Mouse (Mus musculus): ENCODE measurements at regions not wholly inside any gene's neighbourhood (a gene's known extent, or its start where the extent isn't known, plus 50 kb on each side); places are given as distances from the start of the nearest gene placed in this dataset.

GRCm38 (mm10) chr3:6887936-6888335 is 267.7 kb upstream of the 1700008P02Rik start:
- ATAC-seq (ENCODE audit: low read depth): no peak
- H3K36me3 ChIP-seq (ENCODE audit: control insufficient read depth, insufficient read depth, low read length): no peaks in the 10 kb centered on the region
- no peak overlapping the region for H3K27ac ChIP-seq (ENCODE audit: low read length)
- H3K9me3 ChIP-seq (ENCODE audit: control insufficient read depth, low read length): no peaks in the 10 kb centered on the region
- H3K4me3 ChIP-seq (ENCODE audit: low read length): no peak overlapping the region
- no peaks in the 10 kb centered on the region for H3K27me3 ChIP-seq (ENCODE audit: control insufficient read depth, insufficient read depth, low read depth, low read length)
- WGBS: 49% methylated on average over 1 of the region's 1 CpGs
- no peak overlapping the region for H3K4me2 ChIP-seq (ENCODE audit: low read depth, low read length)
- no peaks in the 10 kb centered on the region for H3K4me1 ChIP-seq (replicated peaks; ENCODE audit: control insufficient read depth, insufficient read depth, low read length)
- H3K9ac ChIP-seq (ENCODE audit: low read length): no peak overlapping the region

DNA sequence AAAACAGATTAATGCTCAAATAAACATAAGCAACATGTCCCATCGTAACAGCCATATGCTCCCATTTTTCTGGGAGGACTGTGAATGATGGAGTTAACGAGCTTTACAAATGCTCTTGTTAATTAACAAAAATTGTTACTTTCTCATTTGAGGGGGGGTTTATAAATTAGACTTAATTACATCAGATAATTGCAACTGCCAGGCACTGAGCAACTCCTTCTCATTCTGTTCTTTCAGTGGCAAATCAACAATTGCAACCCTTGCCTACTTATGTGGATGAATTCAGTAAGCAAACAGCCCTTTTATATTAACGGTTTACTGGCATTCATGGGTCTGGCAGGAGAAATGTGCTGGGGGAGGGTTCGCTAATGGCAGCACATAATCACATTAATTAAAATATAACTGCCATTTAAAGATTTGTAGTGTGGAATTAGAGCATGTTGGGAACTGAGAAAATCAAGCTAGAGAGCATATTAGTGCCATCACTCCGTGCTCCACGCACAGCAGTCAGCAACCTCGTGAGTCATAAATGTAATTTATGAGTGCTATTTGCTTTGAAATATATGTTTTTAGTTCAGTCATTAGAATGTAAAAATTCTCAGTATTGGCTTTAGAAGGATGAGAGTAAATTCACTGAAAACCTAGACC is 266.9 kb upstream of the 1700008P02Rik start:
- 74% methylated on average over 7 of the region's 7 CpGs for WGBS
- ATAC-seq (ENCODE audit: low read depth): no peak
- H3K4me3 ChIP-seq (ENCODE audit: low read length): no peak overlapping the region
- no peaks in the 10 kb centered on the region for H3K9me3 ChIP-seq (ENCODE audit: control insufficient read depth, low read length)
- no peaks in the 10 kb centered on the region for H3K4me1 ChIP-seq (replicated peaks; ENCODE audit: control insufficient read depth, insufficient read depth, low read length)
- H3K4me2 ChIP-seq (ENCODE audit: low read depth, low read length): no peak overlapping the region
- no peak overlapping the region for H3K9ac ChIP-seq (ENCODE audit: low read length)
- H3K27me3 ChIP-seq (ENCODE audit: control insufficient read depth, insufficient read depth, low read depth, low read length): no peaks in the 10 kb centered on the region
- H3K27ac ChIP-seq (ENCODE audit: low read length): no peak overlapping the region
- H3K36me3 ChIP-seq (ENCODE audit: control insufficient read depth, insufficient read depth, low read length): no peaks in the 10 kb centered on the region

GRCm38 (mm10) chr3:6886200-6887052 is 266.2 kb upstream of the 1700008P02Rik start:
- Histone ChIP-seq H3K9me3 (ENCODE audit: control insufficient read depth, low read length) (no peaks in the 10 kb centered on the region), H3K27ac (ENCODE audit: low read length) (no peak overlapping the region), H3K4me2 (ENCODE audit: low read depth, low read length) (no peak overlapping the region), H3K27me3 (ENCODE audit: control insufficient read depth, insufficient read depth, low read depth, low read length) (no peaks in the 10 kb centered on the region), H3K9ac (ENCODE audit: low read length) (no peak overlapping the region), H3K36me3 (ENCODE audit: control insufficient read depth, insufficient read depth, low read length) (no peaks in the 10 kb centered on the region), H3K4me3 (ENCODE audit: low read length) (no peak overlapping the region), H3K4me1 (replicated peaks; ENCODE audit: control insufficient read depth, insufficient read depth, low read length) (no peaks in the 10 kb centered on the region)
- ATAC-seq (ENCODE audit: low read depth): no peak
- WGBS: 79% methylated on average over 4 of the region's 4 CpGs

DNA sequence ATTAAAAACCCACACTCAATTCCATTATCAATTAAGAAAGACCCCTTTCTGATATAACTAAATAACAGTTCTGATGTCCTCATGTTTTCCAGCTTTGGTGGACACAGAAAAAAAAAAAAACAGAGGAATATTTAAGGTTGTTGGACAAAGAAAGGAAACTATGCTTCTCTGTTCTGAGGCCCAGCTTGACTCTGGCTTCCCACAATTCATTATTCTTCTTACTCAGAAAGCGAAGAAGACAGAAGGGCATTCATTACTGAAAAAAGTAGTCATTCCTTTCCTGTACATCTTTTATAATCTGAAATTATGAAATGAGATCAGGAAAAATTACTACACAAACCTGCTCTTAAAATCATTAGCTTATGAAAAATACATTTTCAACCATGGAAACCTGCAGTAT is 263.2 kb upstream of the 1700008P02Rik start:
- no peaks in the 10 kb centered on the region for H3K4me1 ChIP-seq (replicated peaks; ENCODE audit: control insufficient read depth, insufficient read depth, low read length)
- H3K27me3 ChIP-seq (ENCODE audit: control insufficient read depth, insufficient read depth, low read depth, low read length): no peaks in the 10 kb centered on the region
- 80% methylated on average over 1 of the region's 1 CpGs for WGBS
- no peak overlapping the region for H3K27ac ChIP-seq (ENCODE audit: low read length)
- no peak for ATAC-seq (ENCODE audit: low read depth)
- H3K9me3 ChIP-seq (ENCODE audit: control insufficient read depth, low read length): no peaks in the 10 kb centered on the region
- H3K36me3 ChIP-seq (ENCODE audit: control insufficient read depth, insufficient read depth, low read length): no peaks in the 10 kb centered on the region
- no peak overlapping the region for H3K9ac ChIP-seq (ENCODE audit: low read length)
- no peak overlapping the region for H3K4me2 ChIP-seq (ENCODE audit: low read depth, low read length)
- H3K4me3 ChIP-seq (ENCODE audit: low read length): no peak overlapping the region

GRCm38 (mm10) chr3:6876265-6876664 is 256.0 kb upstream of the 1700008P02Rik start:
- Histone ChIP-seq H3K9me3 (ENCODE audit: control insufficient read depth, low read length) (no peaks in the 10 kb centered on the region), H3K27ac (ENCODE audit: low read length) (no peak overlapping the region), H3K9ac (ENCODE audit: low read length) (no peak overlapping the region), H3K4me3 (ENCODE audit: low read length) (no peak overlapping the region), H3K36me3 (ENCODE audit: control insufficient read depth, insufficient read depth, low read length) (no peaks in the 10 kb centered on the region), H3K4me2 (ENCODE audit: low read depth, low read length) (no peak overlapping the region), H3K27me3 (ENCODE audit: control insufficient read depth, insufficient read depth, low read depth, low read length) (no peaks in the 10 kb centered on the region), H3K4me1 (replicated peaks; ENCODE audit: control insufficient read depth, insufficient read depth, low read length) (no peaks in the 10 kb centered on the region)
- ATAC-seq (ENCODE audit: low read depth): no peak
- WGBS: 79% methylated on average over 5 of the region's 5 CpGs

DNA sequence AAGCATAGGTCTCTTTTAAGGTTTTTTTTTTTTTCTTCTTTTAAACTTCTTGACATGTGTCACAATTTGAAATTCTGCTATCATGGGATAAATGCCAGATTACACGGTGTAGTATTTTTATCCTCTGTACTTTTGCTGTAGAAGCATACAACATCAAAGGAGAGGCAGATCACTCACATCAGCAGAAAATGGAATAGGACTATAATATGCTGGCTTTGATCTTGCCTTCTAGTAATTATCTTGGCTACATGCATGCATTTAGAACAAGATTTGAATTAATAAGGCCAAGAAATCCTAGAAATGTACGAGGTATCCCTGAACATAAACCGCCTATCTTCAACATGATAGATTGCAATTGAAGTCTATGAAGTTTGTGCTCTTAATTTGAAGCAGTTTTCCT is 251.9 kb upstream of the 1700008P02Rik start:
- no peaks in the 10 kb centered on the region for H3K36me3 ChIP-seq (ENCODE audit: control insufficient read depth, insufficient read depth, low read length)
- H3K4me1 ChIP-seq (replicated peaks; ENCODE audit: control insufficient read depth, insufficient read depth, low read length): no peaks in the 10 kb centered on the region
- no peak for ATAC-seq (ENCODE audit: low read depth)
- H3K27me3 ChIP-seq (ENCODE audit: control insufficient read depth, insufficient read depth, low read depth, low read length): no peaks in the 10 kb centered on the region
- WGBS: 57% methylated on average over 3 of the region's 3 CpGs
- H3K9me3 ChIP-seq (ENCODE audit: control insufficient read depth, low read length): no peaks in the 10 kb centered on the region
- no peak overlapping the region for H3K4me3 ChIP-seq (ENCODE audit: low read length)
- no peak overlapping the region for H3K4me2 ChIP-seq (ENCODE audit: low read depth, low read length)
- H3K9ac ChIP-seq (ENCODE audit: low read length): no peak overlapping the region
- H3K27ac ChIP-seq (ENCODE audit: low read length): no peak overlapping the region

DNA sequence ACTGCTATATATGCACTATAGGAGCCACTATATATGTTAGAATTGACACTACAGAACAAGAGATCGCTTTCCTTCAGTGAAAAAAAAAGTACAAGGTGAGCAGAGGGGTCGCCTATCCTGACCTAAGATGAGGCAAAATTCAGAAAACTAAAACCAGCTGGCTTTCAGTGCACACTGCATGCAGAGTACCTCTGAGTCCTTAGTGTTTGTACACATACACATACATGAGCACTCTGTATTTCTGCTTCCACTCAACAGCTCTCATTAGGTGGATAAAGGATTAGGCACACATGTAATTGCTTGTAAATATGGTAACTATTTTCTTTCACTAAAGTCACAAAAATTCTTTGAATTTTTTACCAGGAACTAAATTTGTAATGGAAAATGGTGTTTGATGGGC is 251.5 kb upstream of the 1700008P02Rik start:
- no peaks in the 10 kb centered on the region for H3K36me3 ChIP-seq (ENCODE audit: control insufficient read depth, insufficient read depth, low read length)
- no peaks in the 10 kb centered on the region for H3K9me3 ChIP-seq (ENCODE audit: control insufficient read depth, low read length)
- H3K4me1 ChIP-seq (replicated peaks; ENCODE audit: control insufficient read depth, insufficient read depth, low read length): no peaks in the 10 kb centered on the region
- no peak overlapping the region for H3K27ac ChIP-seq (ENCODE audit: low read length)
- no peak overlapping the region for H3K9ac ChIP-seq (ENCODE audit: low read length)
- 57% methylated on average over 2 of the region's 2 CpGs for WGBS
- ATAC-seq (ENCODE audit: low read depth): no peak
- no peak overlapping the region for H3K4me2 ChIP-seq (ENCODE audit: low read depth, low read length)
- H3K4me3 ChIP-seq (ENCODE audit: low read length): no peak overlapping the region
- no peaks in the 10 kb centered on the region for H3K27me3 ChIP-seq (ENCODE audit: control insufficient read depth, insufficient read depth, low read depth, low read length)

GRCm38 (mm10) chr3:6866148-6866483 is 245.9 kb upstream of the 1700008P02Rik start:
- no peak overlapping the region for H3K4me2 ChIP-seq (ENCODE audit: low read depth, low read length)
- H3K9ac ChIP-seq (ENCODE audit: low read length): no peak overlapping the region
- no peak overlapping the region for H3K27ac ChIP-seq (ENCODE audit: low read length)
- no peak for ATAC-seq (ENCODE audit: low read depth)
- H3K4me3 ChIP-seq (ENCODE audit: low read length): no peak overlapping the region
- no peaks in the 10 kb centered on the region for H3K36me3 ChIP-seq (ENCODE audit: control insufficient read depth, insufficient read depth, low read length)
- H3K27me3 ChIP-seq (ENCODE audit: control insufficient read depth, insufficient read depth, low read depth, low read length): no peaks in the 10 kb centered on the region
- H3K9me3 ChIP-seq (ENCODE audit: control insufficient read depth, low read length): no peaks in the 10 kb centered on the region
- no peaks in the 10 kb centered on the region for H3K4me1 ChIP-seq (replicated peaks; ENCODE audit: control insufficient read depth, insufficient read depth, low read length)

DNA sequence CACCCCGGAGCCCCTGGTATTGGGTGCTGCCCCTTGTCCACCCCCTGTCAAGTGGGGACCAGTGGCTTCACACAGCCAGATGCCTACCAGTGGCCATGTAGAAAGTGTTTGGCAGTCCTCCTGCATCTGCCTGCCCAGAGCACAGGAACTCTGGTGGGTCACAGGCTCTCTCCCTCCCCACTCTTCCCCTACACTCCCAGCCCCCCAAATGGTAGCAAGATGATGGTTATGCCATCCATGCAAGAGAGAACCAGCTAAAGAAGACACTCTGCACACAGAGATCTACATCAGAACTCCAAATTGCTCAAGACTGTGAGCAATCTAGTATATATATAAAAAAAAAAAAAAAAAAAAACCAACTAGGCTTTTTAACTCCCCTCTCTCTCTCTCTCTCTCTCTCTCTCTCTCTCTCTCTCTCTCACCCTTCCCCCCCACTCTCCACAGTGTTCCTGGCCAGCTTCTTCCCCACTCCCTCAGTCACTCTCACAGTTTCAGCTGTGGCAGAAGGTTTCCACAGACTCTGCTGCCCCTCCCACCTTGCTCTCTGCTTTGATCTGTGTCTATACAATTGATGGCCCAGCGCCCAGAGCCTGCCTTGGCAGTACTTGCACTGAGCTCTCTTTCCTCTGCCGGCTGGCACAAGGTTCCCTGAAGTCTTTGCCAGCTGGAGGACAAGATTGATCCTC is 245.4 kb upstream of the 1700008P02Rik start:
- no peak overlapping the region for H3K4me3 ChIP-seq (ENCODE audit: low read length)
- ATAC-seq (ENCODE audit: low read depth): peak; percentile 54

More for the DNA sequence above, 245.4 kb upstream of the 1700008P02Rik start:
- no peak overlapping the region for H3K9ac ChIP-seq (ENCODE audit: low read length)
- no peaks in the 10 kb centered on the region for H3K36me3 ChIP-seq (ENCODE audit: control insufficient read depth, insufficient read depth, low read length)
- no peak overlapping the region for H3K4me2 ChIP-seq (ENCODE audit: low read depth, low read length)
- H3K27ac ChIP-seq (ENCODE audit: low read length): no peak overlapping the region
- H3K4me1 ChIP-seq (replicated peaks; ENCODE audit: control insufficient read depth, insufficient read depth, low read length): no peaks in the 10 kb centered on the region
- no peaks in the 10 kb centered on the region for H3K27me3 ChIP-seq (ENCODE audit: control insufficient read depth, insufficient read depth, low read depth, low read length)
- WGBS: 55% methylated on average over 3 of the region's 3 CpGs
- H3K9me3 ChIP-seq (ENCODE audit: control insufficient read depth, low read length): no peaks in the 10 kb centered on the region
